Mouse (Mus musculus): Measurements from ENCODE around the gene Zdhhc25. TPM values are rescaled to one million over a fixed set of nuclear protein-coding genes. Genes with fewer than 3 reads are reported as not detected.

Zdhhc25 gene
- polyA plus RNA-seq, 1 experiment: not detected

DNA sequence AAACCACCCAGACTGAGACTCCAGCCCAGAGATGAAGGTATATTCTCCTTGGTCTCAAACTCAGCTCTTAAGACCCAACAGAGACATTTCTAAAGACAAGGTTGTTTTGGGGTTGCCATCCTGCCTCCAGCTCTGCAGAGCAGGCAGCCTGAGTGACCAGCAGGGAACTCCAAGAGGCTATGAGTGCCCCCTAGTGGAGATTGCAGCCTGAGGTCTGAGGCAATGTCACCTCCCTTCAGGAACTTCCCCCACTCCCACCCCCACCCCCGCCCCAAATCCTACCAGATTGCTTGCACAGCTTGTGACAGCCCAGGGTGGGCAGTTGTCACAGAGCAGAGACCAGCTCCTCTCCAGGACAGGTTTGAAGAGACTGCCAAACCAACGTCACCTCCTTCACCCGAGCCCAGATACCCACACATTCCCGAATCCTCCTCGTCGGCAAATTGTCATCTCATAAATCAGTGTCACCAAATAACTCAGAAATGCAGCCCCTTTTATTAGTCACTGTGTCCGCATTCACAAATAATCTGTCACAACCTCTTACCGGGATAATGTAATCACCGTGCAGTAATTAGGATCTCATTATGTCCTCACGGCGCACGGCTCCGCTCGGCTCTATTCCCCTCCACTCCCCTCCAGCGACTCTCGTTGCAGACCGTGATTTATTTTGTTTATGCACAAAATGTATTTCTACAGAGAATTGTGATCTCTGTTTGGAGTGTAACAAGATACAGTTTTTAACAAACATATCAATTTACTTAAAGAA, 18.1 kb downstream of the Zdhhc25 start:
- Histone ChIP-seq H3K4me1 (ENCODE audit: control insufficient read depth, insufficient read depth, insufficient read length, low read length) (no peaks in the 10 kb centered on the region), H3K4me3 (ENCODE audit: insufficient read depth, low read depth, low read length) (no peak overlapping the region), H3K27ac (replicated peaks; ENCODE audit: low read depth, low read length) (no peak overlapping the region)

DNA sequence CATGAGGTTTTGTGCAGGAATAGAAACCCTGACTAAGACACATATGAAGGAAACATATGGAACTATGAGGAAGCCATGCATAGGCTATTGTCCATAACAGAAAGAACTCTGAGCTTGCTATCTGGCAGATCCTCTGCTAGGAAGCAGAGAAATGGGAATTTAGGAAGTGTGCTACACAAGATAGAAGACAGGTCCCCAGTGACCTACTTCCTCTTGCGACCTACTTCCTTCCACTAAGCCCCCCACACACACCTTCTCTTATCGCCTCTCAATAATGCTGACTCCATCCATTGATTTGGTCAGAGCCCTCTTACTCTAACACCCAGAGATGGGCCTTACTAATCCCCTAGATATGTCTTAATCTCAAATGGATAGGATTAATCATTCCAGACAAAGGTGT, 19.9 kb downstream of the Zdhhc25 start:
- Histone ChIP-seq H3K27ac (replicated peaks; ENCODE audit: low read depth, low read length) (no peak overlapping the region), H3K4me1 (ENCODE audit: control insufficient read depth, insufficient read depth, insufficient read length, low read length) (no peaks in the 10 kb centered on the region), H3K4me3 (ENCODE audit: insufficient read depth, low read depth, low read length) (no peak overlapping the region)

DNA sequence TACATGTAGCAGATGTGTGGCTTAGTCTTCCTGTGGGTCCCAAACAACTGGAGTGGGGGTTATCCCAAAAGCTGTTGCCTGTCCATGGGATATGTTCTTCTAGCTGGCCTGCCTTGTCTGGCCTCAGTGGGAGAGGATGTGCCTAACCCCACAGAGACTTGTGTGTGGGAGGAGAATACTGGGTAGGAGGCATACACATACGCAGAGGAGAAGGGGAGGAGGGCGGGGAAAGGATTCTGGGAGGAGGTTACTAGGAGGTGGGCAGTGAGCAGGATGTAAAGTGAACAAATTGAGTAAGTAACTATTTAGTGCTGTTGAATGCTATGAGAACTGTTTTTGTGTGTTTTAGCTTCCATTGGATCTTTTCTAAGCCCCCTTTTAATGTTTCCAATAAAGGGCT, 23.8 kb downstream of the Zdhhc25 start:
- H3K4me3 ChIP-seq (ENCODE audit: insufficient read depth, low read depth, low read length): no peak overlapping the region
- no peak overlapping the region for H3K27ac ChIP-seq (replicated peaks; ENCODE audit: low read depth, low read length)
- no peaks in the 10 kb centered on the region for H3K4me1 ChIP-seq (ENCODE audit: control insufficient read depth, insufficient read depth, insufficient read length, low read length)

DNA sequence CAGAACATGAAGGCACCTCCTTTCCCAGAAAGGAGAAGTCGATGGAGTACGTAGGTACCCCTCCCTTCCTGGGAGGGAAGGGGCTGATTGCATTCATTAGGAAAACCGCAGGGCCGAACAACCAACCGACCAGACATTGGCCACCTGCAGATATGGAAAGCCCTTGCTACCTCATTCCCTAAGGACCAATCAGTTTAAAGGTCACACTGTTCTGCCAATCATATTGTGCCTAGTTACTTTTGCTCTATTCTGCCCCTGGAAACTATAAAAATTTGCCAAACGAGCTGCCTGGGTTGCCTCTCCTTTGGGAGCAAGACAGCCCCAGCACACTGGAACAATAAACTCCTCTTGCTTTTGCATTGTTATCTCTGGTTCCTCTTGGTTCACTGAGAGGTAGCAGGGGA, 24.8 kb downstream of the Zdhhc25 start:
- no peak overlapping the region for H3K4me3 ChIP-seq (ENCODE audit: insufficient read depth, low read depth, low read length)
- no peaks in the 10 kb centered on the region for H3K4me1 ChIP-seq (ENCODE audit: control insufficient read depth, insufficient read depth, insufficient read length, low read length)

DNA sequence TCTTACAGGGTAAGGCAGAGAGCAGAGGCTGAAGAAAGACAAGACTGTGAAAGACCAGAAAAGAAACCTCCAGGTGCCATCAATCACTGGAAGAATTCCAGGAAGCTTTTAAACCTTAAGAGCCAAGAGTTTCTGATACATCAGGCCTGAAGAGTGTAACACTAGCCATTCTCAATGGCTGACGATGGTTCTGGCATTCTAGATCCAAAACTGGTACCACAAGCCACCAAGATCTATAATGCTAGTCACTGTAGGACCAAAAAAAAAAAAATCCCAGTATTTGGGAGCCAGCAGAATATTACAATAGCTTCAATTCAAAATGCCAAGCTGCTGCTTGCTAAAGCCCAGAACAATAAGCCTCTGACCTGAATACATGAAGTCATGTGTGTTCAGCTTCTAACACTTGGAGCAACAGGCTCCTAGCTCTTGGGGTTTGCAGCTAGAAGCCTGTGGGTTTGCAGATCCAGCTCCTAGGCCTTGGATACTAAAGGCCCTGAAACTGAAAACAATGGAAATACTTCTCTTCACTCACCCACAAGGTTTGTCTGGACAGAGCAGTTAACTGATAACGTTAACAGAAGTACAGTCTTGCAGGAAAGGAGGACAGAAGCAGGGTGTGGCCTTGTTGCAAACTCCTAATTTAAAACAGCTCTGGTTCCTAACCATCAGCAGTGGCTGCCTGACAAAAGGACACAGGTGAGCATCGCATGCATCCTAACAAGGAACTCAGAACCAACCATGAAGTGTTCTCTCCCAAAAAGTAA, 25.4 kb downstream of the Zdhhc25 start:
- no peaks in the 10 kb centered on the region for H3K4me1 ChIP-seq (ENCODE audit: control insufficient read depth, insufficient read depth, insufficient read length, low read length)
- no peak overlapping the region for H3K27ac ChIP-seq (replicated peaks; ENCODE audit: low read depth, low read length)
- H3K4me3 ChIP-seq (ENCODE audit: insufficient read depth, low read depth, low read length): no peak overlapping the region

More for the DNA sequence above, 24.8 kb downstream of the Zdhhc25 start:
- H3K27ac ChIP-seq (replicated peaks; ENCODE audit: low read depth, low read length): no peak overlapping the region

DNA sequence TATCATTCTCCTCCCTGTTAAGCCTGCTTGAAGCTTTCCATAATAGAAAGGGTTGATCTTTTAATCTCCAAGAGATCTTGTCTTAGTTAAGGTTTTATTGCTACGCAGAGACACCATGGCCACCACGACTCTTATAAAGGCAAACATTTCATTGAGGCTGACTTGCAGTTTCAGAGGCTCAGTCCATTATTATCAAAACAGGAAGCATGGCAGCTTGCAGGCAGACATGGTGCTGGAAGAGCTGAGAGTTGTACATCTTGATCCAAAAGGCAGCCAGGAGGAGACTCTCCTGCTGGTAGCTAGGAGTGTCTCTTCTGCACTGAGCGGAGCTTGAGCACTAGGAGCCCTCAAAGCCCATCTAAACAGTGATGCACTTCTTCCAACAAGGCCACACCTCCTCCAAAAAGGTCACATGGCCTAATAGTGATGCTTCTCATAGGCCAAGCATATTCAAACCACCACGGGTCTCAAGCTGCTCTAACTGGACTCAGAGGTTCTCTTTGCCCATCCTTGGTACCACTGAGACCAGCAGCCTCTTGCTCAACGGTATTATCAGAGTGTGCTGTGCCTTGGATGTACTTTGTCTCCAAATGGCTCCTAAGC, 26.9 kb downstream of the Zdhhc25 start:
- Histone ChIP-seq H3K27ac (replicated peaks; ENCODE audit: low read depth, low read length) (no peak overlapping the region), H3K4me3 (ENCODE audit: insufficient read depth, low read depth, low read length) (no peak overlapping the region), H3K4me1 (ENCODE audit: control insufficient read depth, insufficient read depth, insufficient read length, low read length) (no peaks in the 10 kb centered on the region)

DNA sequence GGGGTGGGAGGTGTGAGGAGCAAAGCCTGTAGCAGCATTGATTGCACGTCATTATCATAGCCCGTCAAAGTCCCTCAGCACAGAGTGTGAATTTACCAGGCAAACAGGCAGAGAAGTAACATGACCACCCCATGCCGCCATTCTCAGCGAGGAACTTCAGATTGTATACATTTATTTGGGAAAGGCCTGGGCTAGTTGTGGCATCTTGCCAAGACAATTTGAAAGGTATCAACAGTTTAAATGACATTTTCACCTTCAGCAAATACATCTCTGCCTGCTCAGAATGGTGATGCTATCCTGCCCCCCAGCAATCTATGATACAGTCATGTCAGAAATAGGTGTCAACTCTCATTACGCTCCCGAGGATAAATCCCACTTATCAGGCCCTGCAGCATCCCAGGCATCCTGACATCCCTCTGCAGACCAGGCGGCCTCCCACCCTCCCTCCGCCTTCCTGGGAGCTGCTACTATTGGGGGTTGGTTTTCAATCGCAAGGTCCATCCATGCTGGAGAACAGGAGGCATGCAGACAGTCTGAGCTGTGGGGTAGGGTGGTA, 28.8 kb downstream of the Zdhhc25 start:
- Histone ChIP-seq H3K4me1 (ENCODE audit: control insufficient read depth, insufficient read depth, insufficient read length, low read length) (no peaks in the 10 kb centered on the region), H3K27ac (replicated peaks; ENCODE audit: low read depth, low read length) (no peak overlapping the region), H3K4me3 (ENCODE audit: insufficient read depth, low read depth, low read length) (no peak overlapping the region)

DNA sequence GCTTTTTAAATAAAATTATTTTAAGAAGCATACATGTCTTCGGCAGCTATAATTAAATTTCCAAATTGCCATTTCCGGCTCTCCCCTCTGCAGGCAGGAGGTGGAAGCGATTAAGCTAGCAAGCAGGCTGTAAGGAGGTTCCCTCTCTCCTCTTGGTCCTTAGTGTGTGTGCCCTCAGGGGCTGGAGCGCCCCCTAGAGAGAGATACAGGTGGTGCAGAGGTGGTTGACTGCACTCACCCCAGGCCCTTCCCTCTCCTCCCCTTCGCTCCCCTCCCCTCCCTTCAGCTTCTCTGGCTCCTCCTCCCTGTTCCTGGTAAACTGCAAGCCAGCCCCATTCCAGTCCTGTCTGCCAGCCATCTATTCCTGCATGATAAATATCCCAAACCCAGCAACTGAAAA, 35.1 kb downstream of the Zdhhc25 start:
- no peaks in the 10 kb centered on the region for H3K4me1 ChIP-seq (ENCODE audit: control insufficient read depth, insufficient read depth, insufficient read length, low read length)
- H3K4me3 ChIP-seq (ENCODE audit: insufficient read depth, low read depth, low read length): no peak overlapping the region
- H3K27ac ChIP-seq (replicated peaks; ENCODE audit: low read depth, low read length): no peak overlapping the region

DNA sequence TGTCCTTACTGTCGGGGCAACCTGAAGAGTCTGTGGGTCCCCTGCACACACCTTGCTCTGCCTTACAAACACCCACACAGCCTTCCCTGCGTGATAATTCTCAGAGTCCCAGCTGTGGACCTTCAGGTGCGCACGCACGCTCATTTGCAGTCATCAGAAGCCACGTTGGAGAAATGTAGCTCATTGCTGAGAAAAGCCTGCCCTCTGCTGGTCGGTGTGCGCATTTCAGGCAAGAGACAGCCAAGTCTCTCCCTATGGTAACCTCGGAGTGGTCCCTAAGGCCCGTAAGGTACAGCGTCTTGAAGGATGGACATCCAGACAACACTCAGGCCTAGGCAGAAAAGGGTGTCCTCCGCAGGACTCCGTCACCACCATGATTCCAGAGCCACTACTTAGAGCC, 50.9 kb downstream of the Zdhhc25 start:
- Histone ChIP-seq H3K4me1 (ENCODE audit: control insufficient read depth, insufficient read depth, insufficient read length, low read length) (no peaks in the 10 kb centered on the region), H3K27ac (replicated peaks; ENCODE audit: low read depth, low read length) (no peak overlapping the region), H3K4me3 (ENCODE audit: insufficient read depth, low read depth, low read length) (no peak overlapping the region)

Other genes starting within 250 kb of the Zdhhc25 start
- 10.3 and 11.8 TPM in 2 replicates for gene Brd1, start 133.9 kb downstream of the Zdhhc25 start, polyA plus RNA-seq (2012; ENCODE audit: insufficient read depth, insufficient read length, missing spikeins)
- 2.9 and 3.8 TPM in 2 replicates for gene Zbed4, start 151.4 kb downstream of the Zdhhc25 start, polyA plus RNA-seq (2012; ENCODE audit: insufficient read depth, insufficient read length, missing spikeins)
- gene Alg12, start 219.0 kb downstream of the Zdhhc25 start, polyA plus RNA-seq (2012; ENCODE audit: insufficient read depth, insufficient read length, missing spikeins): 6.0 and 7.2 TPM in 2 replicates
- gene Creld2, start 219.3 kb downstream of the Zdhhc25 start, polyA plus RNA-seq (2012; ENCODE audit: insufficient read depth, insufficient read length, missing spikeins): 7.8 and 12.6 TPM in 2 replicates